Comparison of ENCODE assay signal across 33 mouse cellular contexts in genomic region chr2:59523526-59523925, GRCm38 (mm10). TPM values are rescaled to one million over a fixed set of nuclear protein-coding genes. Genes with fewer than 3 reads are reported as not detected.
DNase-seq lines count a peak whose midpoint lies in the region; ATAC-seq and TF ChIP-seq lines count a peak whose summit lies in the region.
"Had no signal": no experiment of that assay in that cellular context is flagged by ENCODE, and none has a peak within 500 bp of the region (broad histone marks: within the 10 kb centered on the region; RNA-seq: fewer than 3 reads in every experiment).

No protein-coding gene starts in this region.

- WGBS in limb, embryonic 10.5 days, result 71% methylated on average over 3 of the region's 3 CpGs

- H3K9me3 ChIP-seq in ES-E14 (ENCODE audit: control insufficient read depth, insufficient read depth, low read depth, low read length), result no peaks in the 10 kb centered on the region
- H3K9me3 ChIP-seq in limb, embryonic 10.5 days (replicated peaks), result no peaks in the 10 kb centered on the region
- H3K9me3 ChIP-seq: embryonic facial prominence, embryonic 12.5 days; embryonic facial prominence, embryonic 15.5 days; G1E; heart, embryonic 13.5 days; hindbrain, embryonic 12.5 days; hindbrain, embryonic 15.5 days; intestine, embryonic 15.5 days had no signal

- DNase-seq in ES-CJ7 (ENCODE audit: low read depth, low spot score), result peak; percentile 83
- peak; percentile 46 for DNase-seq in ES-E14 (ENCODE audit: low read depth, low spot score)
- peak; percentile 60 for DNase-seq in ZHBTc4 (ENCODE audit: low read depth, low spot score)
- DNase-seq in limb, embryonic 10.5 days (ENCODE audit: low spot score), result no peak
- no peak for DNase-seq in gastrocnemius, postnatal 14 days
- DNase-seq in embryo, embryonic 9.5 days (ENCODE audit: extremely low spot score), result no peak
- DNase-seq: adrenal gland, postnatal 14 days; cerebellum, adult 11-12 months; cerebellum, adult 8-10 months; cerebellum, postnatal 10 days; cerebellum, postnatal 36 days; embryo, embryonic 11 days; gastrocnemius, postnatal 10 days; kidney, adult 11 months; kidney, adult 8-10 months had no signal

- no peak for ATAC-seq in inflammation-experienced regulatory T-cells, adult 6 months
- ATAC-seq: CD4-positive, CD25-positive, alpha-beta regulatory T cell, adult 4 months; intestine, embryonic 15.5 days; Patski had no signal

- H3K9ac ChIP-seq in ES-E14 (ENCODE audit: insufficient read depth, low read depth, low read length, poor library complexity, severe bottlenecking), result no peak overlapping the region
- H3K9ac ChIP-seq: embryonic facial prominence, embryonic 12.5 days; embryonic facial prominence, embryonic 15.5 days; heart, embryonic 13.5 days; hindbrain, embryonic 12.5 days; hindbrain, embryonic 15.5 days; intestine, embryonic 15.5 days had no signal

- intact Hi-C loops in gastrocnemius, postnatal 14 days (cut with DNase I; ENCODE audit: low total_unique reads), result no loop called here

- peaks cover 6% of the 10 kb centered on the region; the same call in 1 of the 2 replicates for H3K27me3 ChIP-seq in limb, embryonic 10.5 days (ENCODE audit: low read depth, poor library complexity, severe bottlenecking)
- H3K27me3 ChIP-seq: embryonic facial prominence, embryonic 12.5 days; embryonic facial prominence, embryonic 15.5 days; heart, embryonic 13.5 days; hindbrain, embryonic 12.5 days; hindbrain, embryonic 15.5 days; intestine, embryonic 15.5 days; Patski had no signal

- in situ Hi-C loops in ES-E14 (cut with MboI; ENCODE audit: low sequenced_read_pairs in 2 of 2, unreplicated experiment in 2 of 2), result no loop called here

- peaks cover 4 to 8% of the 10 kb centered on the region in 2 experiments; a peak in 3 of 4 replicates for H3K4me1 ChIP-seq in ES-E14 (ENCODE audit: control insufficient read depth in 2 of 2, insufficient read depth in 2 of 2, low read length in 2 of 2, poor library complexity in 1 of 2)
- peaks cover 57% of the 10 kb centered on the region for H3K4me1 ChIP-seq in limb, embryonic 10.5 days
- H3K4me1 ChIP-seq: hindbrain, embryonic 15.5 days had no signal

- no peak overlapping the region for H3K27ac ChIP-seq in ES-E14 (ENCODE audit: insufficient read depth, low read depth, low read length, poor library complexity, severe bottlenecking)
- peak overlapping the region; percentile 78; the same call in 1 of the 2 replicates for H3K27ac ChIP-seq in limb, embryonic 10.5 days
- H3K27ac ChIP-seq: embryonic facial prominence, embryonic 12.5 days; embryonic facial prominence, embryonic 15.5 days; heart, embryonic 13.5 days; hindbrain, embryonic 12.5 days; hindbrain, embryonic 15.5 days; intestine, embryonic 15.5 days had no signal

- H3K36me3 ChIP-seq in ES-E14 (ENCODE audit: control insufficient read depth, insufficient read depth, low read length, poor library complexity, severe bottlenecking), result no peaks in the 10 kb centered on the region
- H3K36me3 ChIP-seq in limb, embryonic 10.5 days, result no peaks in the 10 kb centered on the region
- H3K36me3 ChIP-seq: embryonic facial prominence, embryonic 12.5 days; embryonic facial prominence, embryonic 15.5 days; G1E; heart, embryonic 13.5 days; hindbrain, embryonic 12.5 days; hindbrain, embryonic 15.5 days; intestine, embryonic 15.5 days had no signal

- H3K4me3 ChIP-seq in ES-E14 (ENCODE audit: insufficient read depth in 1 of 2, low read depth in 1 of 2, low read length in 2 of 2, poor library complexity in 1 of 2, severe bottlenecking in 1 of 2), result no peak overlapping the region
- no peak overlapping the region for H3K4me3 ChIP-seq in limb, embryonic 10.5 days
- H3K4me3 ChIP-seq: embryonic facial prominence, embryonic 12.5 days; embryonic facial prominence, embryonic 15.5 days; heart, embryonic 13.5 days; hindbrain, embryonic 12.5 days; hindbrain, embryonic 15.5 days; intestine, embryonic 15.5 days had no signal

TF ChIP-seq in ES-E14, 5 proteins besides CTCF, POLR2A, EP300 and RAD21:
- TF ChIP-seq MAFK (IDR thresholded peaks at IDR 0.05; ENCODE audit: insufficient read depth, low read depth, low read length), result no peak
- no peak for TF ChIP-seq CHD2 (IDR thresholded peaks at IDR 0.05; ENCODE audit: low read depth, low read length)
- no peak for TF ChIP-seq ZNF384 (IDR thresholded peaks at IDR 0.05; ENCODE audit: low read depth, low read length)
- no peak for TF ChIP-seq HCFC1 (IDR thresholded peaks at IDR 0.05; ENCODE audit: borderline replicate concordance, insufficient read depth, low read length)
- no peak for TF ChIP-seq ZC3H11A (IDR thresholded peaks at IDR 0.05; ENCODE audit: borderline replicate concordance, low read depth, low read length)

RNA-seq across cellular contexts. Expression of gene Dapl1, which starts 39.1 kb away (rescaled TPM):
- total RNA-seq in ES-E14 (2012; rRNA removed), result not detected in 2 replicates
- polyA plus RNA-seq in limb, embryonic 10.5 days (2016; fragmentation: Nextera tagmentation; extraction: Ambion mirVana), result 0.36 and 0.94 TPM in 2 replicates
- not detected for total RNA-seq in gastrocnemius, postnatal 14 days (2021)
- polyA plus RNA-seq in inflammation-experienced regulatory T-cells, adult 6 months (2017; shearing (Covaris generic)), result 10 to 100 TPM in 2 of 3 experiments, not detected in 1; 14.2 to 23.9 TPM
- total RNA-seq: adrenal gland, adult 18-20 months; adrenal gland, postnatal 14 days; adrenal gland, postnatal 4 days; G1E; gastrocnemius, adult 18-20 months; gastrocnemius, postnatal 10 days; gastrocnemius, postnatal 4 days; heart, postnatal 25 days; hematopoietic stem cell, adult 5-6 weeks had no signal
- polyA plus RNA-seq: C2C12; forebrain, embryonic 16.5 days; G1E; heart, embryonic 13.5 days; Patski had no signal

Comparison
In these comparisons a context has a peak if more than half of its experiments do, and no peak if none do; other contexts are left out.
1. DNase-seq: peak in ES-CJ7 (single experiment), ES-E14 (single experiment) and ZHBTc4 (single experiment); none in limb, embryonic 10.5 days (single experiment), gastrocnemius, postnatal 14 days (single experiment) and embryo, embryonic 9.5 days (single experiment).